Mouse (Mus musculus) limb, embryonic 12.5 days (tissue): ENCODE data around the gene Alg12. TPM values are rescaled to one million over a fixed set of nuclear protein-coding genes. Genes with fewer than 3 reads are reported as not detected.

ENCODE experiments used
- ATAC-seq: fragments of 200-750 bp; cut with Nextera tagmentation; 2 replicates; pipeline ENCODE4 v1.8.0; 2017; ENCODE audit warnings: low read depth, moderate TSS enrichment; ENCODE audit not compliant: insufficient number of reproducible peaks, insufficient read depth, low FRiP score, low TSS enrichment
- H3K27ac ChIP-seq: fragments of 300-500 bp; sonication (generic); 2 replicates; pipeline ENCODE4 v1.5.1; 2016; ENCODE audit warnings: mild to moderate bottlenecking, moderate library complexity
- H3K27me3 ChIP-seq: fragments of 300-500 bp; sonication (generic); 2 replicates; pipeline ENCODE4 v1.6.1; 2016; ENCODE audit warnings: mild to moderate bottlenecking, moderate library complexity
- H3K36me3 ChIP-seq: fragments of 300-500 bp; sonication (generic); 2 replicates; pipeline ENCODE4 v1.6.1; 2016; ENCODE audit warnings: mild to moderate bottlenecking, moderate library complexity
- H3K4me1 ChIP-seq: fragments of 300-500 bp; sonication (generic); replicated peaks from 2 replicates; pipeline ENCODE4 v1.6.1; 2016
- H3K4me2 ChIP-seq: fragments of 300-500 bp; sonication (generic); 2 replicates; pipeline ENCODE4 v1.6.1; 2016; ENCODE audit warnings: mild to moderate bottlenecking, moderate library complexity
- H3K4me3 ChIP-seq: fragments of 300-500 bp; sonication (generic); replicated peaks from 2 replicates; pipeline ENCODE4 v1.5.1; 2016; ENCODE audit warnings: mild to moderate bottlenecking
- H3K9ac ChIP-seq: fragments of 300-500 bp; sonication (generic); replicated peaks from 2 replicates; pipeline ENCODE4 v1.6.1; 2016; ENCODE audit warnings: mild to moderate bottlenecking, moderate library complexity
- H3K9me3 ChIP-seq: fragments of 300-500 bp; sonication (generic); 2 replicates; pipeline ENCODE4 v1.6.1; 2016; ENCODE audit warnings: mild to moderate bottlenecking, moderate library complexity
- WGBS: fragments of 180-500 bp; shearing (Covaris S2); methylation state at CpG from one replicate; pipeline ENCODE4 v1.1.7; 2016; 5-methylcytosine and 5-hydroxymethylcytosine counted together
- polyA plus RNA-seq: library from polyadenylated mRNA; unstranded; fragments of >200 nt; fragmentation: Nextera tagmentation; extraction: Ambion mirVana; gene quantifications from 2 replicates; pipeline ENCODE4 v1.2.1, GENCODE M21; 2016

Alg12 gene
- 10.3 and 11.2 TPM in 2 replicates for polyA plus RNA-seq

- peak; percentile 99 for ATAC-seq
- H3K4me3 ChIP-seq: peak within 1 kb of the TSS; percentile 89
- H3K4me1 ChIP-seq: peaks cover 19% of the 10 kb centered on the region
- H3K27me3 ChIP-seq: no peaks in the 10 kb centered on the region
- no peaks in the 10 kb centered on the region for H3K9me3 ChIP-seq
- peak within 1 kb of the TSS; percentile 64 for H3K27ac ChIP-seq
- peaks cover 51% of the 10 kb centered on the region for H3K36me3 ChIP-seq
- H3K9ac ChIP-seq: peak within 1 kb of the TSS; percentile 84
- H3K4me2 ChIP-seq: peak within 1 kb of the TSS; percentile 90
- under 1% methylated on average over 86 of the region's 88 CpGs for WGBS
Measured at GRCm38 (mm10) chr15:88819026-88819905, at the start of gene Alg12, which contains the start of gene Creld2. Gene Alg12 (minus strand): TSS chr15:88819318. Gene Creld2 (plus strand): TSS chr15:88819646.

DNA sequence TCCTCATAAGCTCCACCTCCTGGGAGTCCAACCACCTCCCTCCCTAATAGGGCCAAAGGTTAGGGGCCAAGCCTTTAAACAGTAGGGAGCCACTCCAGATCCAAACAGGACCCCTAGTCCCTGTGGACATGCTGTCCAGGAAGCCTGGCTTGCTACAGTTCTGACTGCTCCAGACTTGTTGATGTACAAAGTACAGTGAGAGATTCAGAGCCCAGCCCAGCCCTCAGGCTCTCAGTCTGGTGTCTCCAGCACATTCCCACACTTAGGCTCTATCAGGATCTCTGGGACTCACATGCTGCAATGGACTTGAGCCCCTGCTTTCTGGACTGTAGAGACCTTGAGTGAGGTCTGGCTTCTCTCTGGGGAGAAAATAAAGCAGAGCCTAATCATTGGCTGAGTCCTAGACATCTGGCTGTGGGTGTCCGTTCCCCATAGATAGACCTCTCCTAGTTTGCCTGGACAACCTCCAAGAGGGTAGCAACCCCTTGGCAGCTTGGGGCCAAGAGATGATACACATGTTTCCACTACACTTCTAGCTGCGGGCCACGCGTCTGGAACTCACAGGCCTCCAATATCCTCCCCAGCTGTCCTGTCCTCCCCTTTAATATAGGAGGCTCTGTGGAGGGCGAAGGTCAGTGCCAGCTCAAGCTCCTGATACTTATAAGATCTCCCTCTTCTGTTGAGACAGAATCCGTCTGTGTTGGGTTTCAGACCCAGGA is 49.1 kb upstream of the Alg12 start:
- 75% methylated on average over 6 of the region's 6 CpGs for WGBS

GRCm38 (mm10) chr15:88867368-88868023 is 48.4 kb upstream of the Alg12 start:
- Histone ChIP-seq H3K36me3 (peaks cover 30% of the 10 kb centered on the region), H3K4me1 (peaks cover 52% of the 10 kb centered on the region), H3K9ac (no peak overlapping the region), H3K4me3 (no peak overlapping the region), H3K27ac (peak overlapping the region; percentile 73), H3K4me2 (0 out of 2 replicates have a peak overlapping the region, but pooled peaks have one; percentile 23), H3K27me3 (no peaks in the 10 kb centered on the region), H3K9me3 (peaks cover 3% of the 10 kb centered on the region; the same call in 1 of the 2 replicates)
- 16% methylated on average over 5 of the region's 5 CpGs for WGBS
- ATAC-seq: no peak

More for the DNA sequence above, 49.1 kb upstream of the Alg12 start:
- no peaks in the 10 kb centered on the region for H3K27me3 ChIP-seq
- H3K27ac ChIP-seq: peak overlapping the region; percentile 73
- ATAC-seq: no peak
- 0 out of 2 replicates have a peak overlapping the region, but pooled peaks have one; percentile 23 for H3K4me2 ChIP-seq
- H3K9me3 ChIP-seq: peaks cover 3% of the 10 kb centered on the region; the same call in 1 of the 2 replicates
- peaks cover 47% of the 10 kb centered on the region for H3K4me1 ChIP-seq
- H3K9ac ChIP-seq: no peak overlapping the region
- H3K4me3 ChIP-seq: no peak overlapping the region
- peaks cover 30% of the 10 kb centered on the region for H3K36me3 ChIP-seq

DNA sequence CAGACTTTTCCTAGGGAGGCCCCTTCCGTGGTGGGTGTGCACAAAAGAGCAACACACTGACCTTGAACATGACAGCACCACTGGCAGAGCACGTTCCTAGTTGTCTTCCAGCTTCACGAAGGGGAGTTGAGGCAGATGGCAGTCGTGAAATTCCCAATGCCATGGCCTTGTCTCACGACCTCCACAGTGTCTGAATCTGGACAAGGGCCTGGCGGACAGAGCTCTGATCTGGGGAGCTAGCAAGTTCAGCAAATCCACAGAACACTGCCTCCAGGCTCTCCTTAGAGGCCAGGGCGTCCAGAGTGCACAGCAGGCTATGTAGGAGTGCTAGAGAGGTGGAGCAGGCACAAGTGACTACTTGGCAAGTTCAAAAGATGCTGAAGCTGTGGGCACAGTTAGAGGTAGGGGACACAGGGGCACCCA is 47.8 kb upstream of the Alg12 start:
- no peak overlapping the region for H3K4me3 ChIP-seq
- peak overlapping the region; percentile 73 for H3K27ac ChIP-seq
- H3K4me1 ChIP-seq: peaks cover 52% of the 10 kb centered on the region
- peaks cover 3% of the 10 kb centered on the region; the same call in 1 of the 2 replicates for H3K9me3 ChIP-seq
- no peak overlapping the region for H3K9ac ChIP-seq
- WGBS: 49% methylated on average over 7 of the region's 7 CpGs
- H3K36me3 ChIP-seq: peaks cover 30% of the 10 kb centered on the region
- H3K4me2 ChIP-seq: no peak overlapping the region
- ATAC-seq: no peak
- H3K27me3 ChIP-seq: no peaks in the 10 kb centered on the region

GRCm38 (mm10) chr15:88865888-88866695 is 47.0 kb upstream of the Alg12 start:
- no peaks in the 10 kb centered on the region for H3K27me3 ChIP-seq
- peaks cover 57% of the 10 kb centered on the region for H3K4me1 ChIP-seq
- H3K36me3 ChIP-seq: peaks cover 30% of the 10 kb centered on the region
- no peak overlapping the region for H3K4me2 ChIP-seq
- H3K27ac ChIP-seq: no peak overlapping the region
- ATAC-seq: no peak
- 76% methylated on average over 4 of the region's 4 CpGs for WGBS
- no peak overlapping the region for H3K9ac ChIP-seq
- no peak overlapping the region for H3K4me3 ChIP-seq
- H3K9me3 ChIP-seq: peaks cover 3% of the 10 kb centered on the region; the same call in 1 of the 2 replicates

- Histone ChIP-seq H3K27me3 (no peaks in the 10 kb centered on the region), H3K4me2 (peak overlapping the region; percentile 98), H3K36me3 (peaks cover 30% of the 10 kb centered on the region), H3K4me1 (peaks cover 57% of the 10 kb centered on the region), H3K27ac (0 out of 2 replicates have a peak overlapping the region, but pooled peaks have one; percentile 95), H3K4me3 (peak overlapping the region; percentile 90), H3K9me3 (peaks cover 3% of the 10 kb centered on the region; the same call in 1 of the 2 replicates), H3K9ac (no peak overlapping the region)
- WGBS: 79% methylated on average over 14 of the region's 14 CpGs
- no peak for ATAC-seq
Measured at GRCm38 (mm10) chr15:88865061-88865460, 45.9 kb upstream of the Alg12 start.

GRCm38 (mm10) chr15:88864270-88865030 is 45.3 kb upstream of the Alg12 start:
- WGBS: 49% methylated on average over 22 of the region's 22 CpGs
- no peaks in the 10 kb centered on the region for H3K27me3 ChIP-seq
- H3K4me3 ChIP-seq: peak overlapping the region; percentile 90
- H3K4me2 ChIP-seq: peak overlapping the region; percentile 98
- peaks cover 57% of the 10 kb centered on the region for H3K4me1 ChIP-seq
- peaks cover 30% of the 10 kb centered on the region for H3K36me3 ChIP-seq
- H3K9me3 ChIP-seq: peaks cover 3% of the 10 kb centered on the region; the same call in 1 of the 2 replicates
- H3K9ac ChIP-seq: peak overlapping the region; percentile 42
- ATAC-seq: no peak; the same call in 1 of the 2 replicates
- peak overlapping the region; percentile 95 for H3K27ac ChIP-seq

- WGBS: under 1% methylated on average over 30 of the region's 39 CpGs
- H3K4me1 ChIP-seq: peaks cover 57% of the 10 kb centered on the region
Measured at GRCm38 (mm10) chr15:88863695-88864231, 44.6 kb upstream of the Alg12 start.

DNA sequence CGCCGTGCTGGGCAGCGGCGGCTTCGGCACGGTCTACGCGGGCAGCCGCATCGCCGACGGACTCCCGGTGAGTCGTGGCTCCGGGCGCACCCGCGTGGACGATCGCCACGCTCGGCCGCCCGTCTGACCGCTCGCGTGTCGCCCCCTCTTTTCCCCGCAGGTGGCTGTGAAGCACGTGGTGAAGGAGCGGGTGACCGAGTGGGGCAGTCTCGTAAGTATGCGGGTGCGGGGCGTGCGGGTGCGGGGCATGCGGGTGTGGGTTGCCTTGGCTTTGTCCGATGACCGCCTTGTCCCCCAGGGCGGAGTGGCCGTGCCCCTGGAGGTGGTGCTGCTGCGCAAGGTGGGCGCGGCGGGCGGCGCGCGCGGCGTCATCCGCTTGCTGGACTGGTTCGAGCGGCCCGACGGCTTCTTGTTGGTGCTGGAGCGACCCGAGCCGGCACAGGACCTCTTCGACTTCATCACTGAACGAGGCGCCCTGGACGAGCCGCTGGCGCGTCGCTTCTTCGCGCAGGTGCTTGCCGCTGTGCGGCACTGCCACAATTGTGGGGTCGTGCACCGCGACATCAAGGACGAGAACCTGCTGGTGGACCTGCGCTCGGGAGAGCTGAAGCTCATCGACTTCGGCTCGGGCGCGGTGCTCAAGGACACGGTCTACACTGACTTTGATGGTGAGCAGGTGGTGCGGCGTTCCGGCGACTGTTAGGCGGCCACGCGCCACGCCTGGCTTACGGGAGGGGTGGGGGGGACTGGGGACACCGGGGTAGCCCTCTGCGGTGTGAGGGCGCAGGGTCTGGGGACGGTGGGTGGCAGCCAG is 44.0 kb upstream of the Alg12 start:
- peaks cover 55% of the 10 kb centered on the region for H3K4me1 ChIP-seq
- peak overlapping the region; percentile 95 for H3K27ac ChIP-seq
- peak; percentile 0; the same call in 1 of the 2 replicates for ATAC-seq
- H3K36me3 ChIP-seq: peaks cover 30% of the 10 kb centered on the region
- under 1% methylated on average over 98 of the region's 98 CpGs for WGBS
- no peaks in the 10 kb centered on the region for H3K27me3 ChIP-seq
- peak overlapping the region; percentile 90 for H3K9ac ChIP-seq
- H3K4me2 ChIP-seq: peak overlapping the region; percentile 98
- peak overlapping the region; percentile 90 for H3K4me3 ChIP-seq
- no peaks in the 10 kb centered on the region for H3K9me3 ChIP-seq

More at GRCm38 (mm10) chr15:88863695-88864231, 44.6 kb upstream of the Alg12 start:
- ATAC-seq: peak; percentile 79
- peak overlapping the region; percentile 90 for H3K4me3 ChIP-seq
- peak overlapping the region; percentile 90 for H3K9ac ChIP-seq
- H3K27me3 ChIP-seq: no peaks in the 10 kb centered on the region
- H3K36me3 ChIP-seq: peaks cover 30% of the 10 kb centered on the region
- H3K9me3 ChIP-seq: peaks cover 3% of the 10 kb centered on the region; the same call in 1 of the 2 replicates
- peak overlapping the region; percentile 98 for H3K4me2 ChIP-seq
- peak overlapping the region; percentile 95 for H3K27ac ChIP-seq
